Mouse (Mus musculus) 3T3-L1 (cell line): ENCODE data around the gene Ctsd.

Source experiments
- DNase-seq: peaks from one replicate; pipeline ENCODE4 v3.0.0-alpha.2; 2015; ENCODE audit warnings: low read depth, low spot score

Ctsd gene

GRCm38 (mm10) chr7:142400112-142400749 lies 12.4 kb upstream of the Ctsd start:
- no peak for DNase-seq

GRCm38 (mm10) chr7:142399250-142399649 lies 11.4 kb upstream of the Ctsd start:
- no peak for DNase-seq

GRCm38 (mm10) chr7:142398052-142398451 lies 10.2 kb upstream of the Ctsd start:
- peak; percentile 32 for DNase-seq

DNA sequence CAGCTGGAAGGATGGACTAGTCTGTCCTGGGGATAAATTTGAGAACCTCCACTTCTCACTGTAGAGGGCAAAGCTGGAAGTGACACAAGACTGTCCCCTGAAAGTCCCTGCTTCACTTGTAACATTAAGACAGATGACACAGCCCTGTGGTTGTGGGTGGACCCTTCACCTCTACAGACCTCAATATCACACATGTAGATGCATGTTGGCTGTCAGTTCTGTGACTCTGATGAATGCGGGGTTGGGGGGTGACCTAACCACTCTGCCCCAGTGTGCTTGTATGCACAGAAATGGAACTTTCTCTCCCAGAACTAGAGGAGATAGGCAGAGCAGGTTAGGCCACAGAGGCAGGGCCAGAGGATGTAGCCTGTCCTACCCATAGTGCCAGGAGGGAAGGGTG lies 8.8 kb upstream of the Ctsd start:
- no peak for DNase-seq

- no peak for DNase-seq
Measured at GRCm38 (mm10) chr7:142395472-142395871, 7.6 kb upstream of the Ctsd start.

DNA sequence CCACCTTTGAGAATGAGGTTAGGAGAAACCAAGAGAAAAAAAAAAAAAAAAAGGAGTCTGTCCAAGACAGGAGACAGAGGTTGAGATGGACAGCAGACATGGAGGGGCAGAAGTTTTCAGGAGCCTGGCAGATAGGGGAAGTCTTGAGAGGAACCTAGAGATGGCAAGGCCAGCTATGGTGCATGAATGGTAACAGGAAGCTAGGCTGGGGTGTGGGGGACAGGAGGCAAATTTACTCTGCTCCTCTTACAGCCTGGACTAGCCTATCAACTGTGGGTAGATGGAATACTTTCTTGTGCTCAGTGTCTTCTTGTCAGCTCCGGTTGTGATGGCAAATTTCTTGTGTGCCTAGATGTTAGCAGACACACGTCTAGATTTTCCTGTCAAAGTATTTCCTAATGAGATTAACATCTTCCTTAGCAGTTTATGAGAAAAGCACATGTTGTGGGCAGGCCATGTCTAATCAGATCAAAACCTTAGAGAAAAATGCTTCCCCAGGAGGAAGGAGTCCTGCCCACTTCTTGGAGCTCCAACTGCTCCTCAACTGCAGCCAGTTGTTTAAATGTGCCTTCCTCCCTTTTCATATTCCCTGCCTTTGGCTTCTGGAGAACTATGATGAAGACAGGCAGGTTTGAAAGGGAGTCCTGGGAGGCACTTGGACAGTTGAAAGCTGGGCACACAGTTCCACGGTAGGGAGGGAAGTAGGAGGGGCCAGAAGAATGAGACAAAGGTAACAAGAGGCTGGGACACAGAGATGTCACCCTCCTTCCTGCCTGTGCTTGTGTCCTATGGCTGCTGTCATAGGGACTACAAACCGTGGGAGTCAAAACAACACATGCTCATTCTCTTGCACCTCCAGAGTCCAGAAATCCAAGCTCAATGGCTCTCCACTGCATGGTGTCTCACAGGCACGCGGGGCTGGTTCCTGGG lies 6.7 kb upstream of the Ctsd start:
- no peak for DNase-seq

DNA sequence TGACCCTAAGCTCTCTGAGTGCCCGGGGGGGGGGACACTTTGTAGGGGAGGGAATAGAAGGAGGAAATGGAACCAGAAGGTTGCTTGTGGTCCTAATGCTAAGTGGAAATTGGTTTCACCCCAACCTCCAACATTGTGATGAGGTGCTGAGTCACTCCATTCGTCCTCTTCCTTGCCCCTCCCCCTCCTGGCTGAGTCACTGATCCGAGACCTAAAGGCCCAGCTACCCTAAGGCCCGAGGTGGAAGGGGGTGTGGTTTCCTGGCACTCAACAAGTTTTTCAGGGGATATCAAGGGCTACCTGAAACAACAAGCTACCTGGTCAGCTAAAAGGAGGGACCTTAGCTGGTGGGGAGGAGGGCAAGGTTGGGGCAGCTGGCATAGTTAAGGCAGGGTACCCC lies 5.4 kb upstream of the Ctsd start:
- peak; percentile 91 for DNase-seq

DNA sequence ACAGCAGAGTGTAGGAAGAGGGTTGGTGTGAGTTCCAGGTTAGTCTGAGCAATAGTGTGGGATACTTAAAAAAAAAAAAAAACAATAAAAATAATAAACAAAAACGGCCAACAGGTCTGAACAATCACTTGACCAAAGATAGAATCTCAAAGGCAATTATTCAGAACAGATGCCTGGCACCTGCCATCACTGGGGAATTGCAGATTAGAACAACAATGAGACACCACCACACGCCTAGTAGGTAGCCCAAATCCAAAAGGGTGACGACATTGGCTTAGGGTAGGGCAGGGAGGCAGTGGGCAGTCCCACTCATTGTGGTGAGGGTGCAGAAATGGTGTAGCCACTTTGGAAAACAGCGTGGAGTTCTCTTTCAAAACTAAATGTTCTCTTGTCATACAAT lies 3.8 kb upstream of the Ctsd start:
- no peak for DNase-seq

DNA sequence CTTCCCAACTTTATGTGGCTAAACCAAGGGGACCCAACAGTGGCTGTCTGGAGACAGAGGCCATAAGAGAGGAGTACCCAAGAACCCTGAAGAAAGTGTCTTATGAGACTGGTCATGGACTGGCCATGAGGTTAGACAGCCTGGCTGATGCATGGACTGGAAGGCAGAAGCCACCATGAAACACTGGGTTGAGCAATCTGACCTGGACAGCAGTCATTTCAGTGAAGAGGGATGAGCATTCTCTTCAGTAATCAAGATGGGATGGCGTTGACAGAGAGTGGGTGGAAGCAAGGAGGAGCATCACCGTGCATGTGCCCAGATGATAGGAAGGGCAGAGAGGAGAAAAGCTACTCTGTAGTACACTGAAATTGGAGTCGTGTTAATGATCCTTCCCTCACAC lies 3.3 kb upstream of the Ctsd start:
- peak; percentile 31 for DNase-seq

DNA sequence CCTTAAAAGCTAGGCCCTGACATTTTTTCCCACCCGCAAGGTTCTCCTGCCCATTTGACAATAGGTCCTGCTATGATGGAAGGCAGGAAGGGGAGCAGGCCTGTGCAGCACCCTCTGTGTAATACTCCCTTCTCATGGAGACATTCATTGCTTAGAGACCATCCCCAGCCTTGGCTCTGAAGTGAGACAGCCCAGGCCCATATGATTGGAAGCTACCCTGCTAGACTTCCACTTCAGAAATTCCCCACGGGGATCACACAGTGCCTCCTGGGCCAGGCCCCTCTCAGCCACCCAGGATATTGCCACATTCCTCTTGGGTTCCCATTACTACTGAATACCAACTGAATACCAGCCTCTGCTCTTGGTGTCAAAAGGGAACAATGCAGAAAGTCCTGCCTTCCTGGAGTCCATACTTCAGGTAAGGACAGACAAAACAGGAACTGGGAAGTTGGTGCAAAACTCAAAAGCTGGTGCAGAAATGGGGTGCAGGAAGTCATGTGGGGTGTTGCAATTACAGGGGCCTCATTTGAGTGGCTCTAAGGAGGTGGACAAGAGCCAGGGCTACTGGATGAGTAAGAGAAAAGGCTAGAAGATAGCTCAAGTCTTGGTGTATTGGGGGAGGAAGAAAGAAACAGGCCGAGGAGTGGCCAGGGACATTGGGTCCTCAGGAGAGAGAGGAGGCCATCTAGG lies 2.3 kb upstream of the Ctsd start:
- no peak for DNase-seq

- DNase-seq = no peak
Measured at GRCm38 (mm10) chr7:142388740-142389139, 902 bp upstream of the Ctsd start.

GRCm38 (mm10) chr7:142388198-142388597 lies 360 bp upstream of the Ctsd start:
- DNase-seq = no peak

- DNase-seq = peak; percentile 29
Measured at GRCm38 (mm10) chr7:142386621-142387201, 1.1 kb downstream of the Ctsd start.

DNA sequence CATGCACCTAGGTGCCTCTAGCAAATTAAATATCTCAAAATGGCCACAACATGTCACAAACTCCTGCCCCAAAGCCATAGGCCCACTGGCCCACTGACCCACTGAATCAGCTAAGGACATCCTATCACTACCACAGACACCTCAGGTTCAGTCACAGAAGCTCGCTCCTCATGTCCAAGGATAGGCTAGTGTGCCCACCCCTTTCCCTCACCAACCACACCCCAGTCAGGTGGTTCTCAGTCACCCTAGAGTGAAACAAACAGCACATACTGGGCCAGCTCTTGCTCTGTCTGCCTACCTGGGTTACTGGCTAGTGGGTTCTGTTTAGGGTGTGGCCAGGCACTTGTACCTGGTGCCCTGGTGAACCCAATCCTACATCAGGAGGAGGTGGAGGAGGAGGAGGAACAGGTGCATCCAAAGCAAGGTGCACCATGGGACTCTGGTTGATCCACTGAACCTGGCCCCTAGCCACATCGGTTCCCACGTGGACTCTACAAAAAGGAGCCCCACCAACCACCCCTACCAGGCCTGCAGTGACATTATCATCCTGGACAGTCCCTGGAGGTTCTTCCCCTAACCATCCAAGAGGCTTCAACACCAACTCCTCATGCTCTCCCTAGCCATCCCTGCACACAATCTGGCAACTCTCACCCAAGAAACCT lies 2.0 kb downstream of the Ctsd start:
- no peak for DNase-seq

DNA sequence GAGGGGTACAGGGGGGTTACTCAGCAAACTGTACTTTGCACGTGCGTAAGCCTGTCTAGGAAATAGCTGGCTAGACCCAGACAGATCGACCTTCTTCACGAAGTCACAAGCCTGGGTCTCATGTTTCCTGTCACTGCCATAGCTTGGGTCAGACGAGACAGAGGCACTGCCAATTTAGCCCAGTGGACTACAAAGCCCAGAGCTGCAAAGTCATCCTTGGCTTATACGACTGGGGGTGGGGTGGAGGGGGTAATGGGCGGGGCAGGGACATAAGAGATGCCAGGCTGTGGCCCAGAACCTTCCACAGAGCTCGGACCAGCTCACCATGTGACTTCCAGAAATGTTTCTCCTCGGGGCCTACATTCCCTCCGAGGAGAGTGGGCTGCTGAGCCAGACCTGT lies 3.5 kb downstream of the Ctsd start:
- DNase-seq = no peak

- DNase-seq = no peak
Measured at GRCm38 (mm10) chr7:142382567-142382966, 5.3 kb downstream of the Ctsd start, which contains the start of gene Gm49369. Gene Gm49369 (minus strand): TSS chr7:142382667.

GRCm38 (mm10) chr7:142381175-142381574 lies 6.7 kb downstream of the Ctsd start:
- no peak for DNase-seq

- no peak for DNase-seq
Measured at GRCm38 (mm10) chr7:142379186-142379585, 8.7 kb downstream of the Ctsd start.

DNA sequence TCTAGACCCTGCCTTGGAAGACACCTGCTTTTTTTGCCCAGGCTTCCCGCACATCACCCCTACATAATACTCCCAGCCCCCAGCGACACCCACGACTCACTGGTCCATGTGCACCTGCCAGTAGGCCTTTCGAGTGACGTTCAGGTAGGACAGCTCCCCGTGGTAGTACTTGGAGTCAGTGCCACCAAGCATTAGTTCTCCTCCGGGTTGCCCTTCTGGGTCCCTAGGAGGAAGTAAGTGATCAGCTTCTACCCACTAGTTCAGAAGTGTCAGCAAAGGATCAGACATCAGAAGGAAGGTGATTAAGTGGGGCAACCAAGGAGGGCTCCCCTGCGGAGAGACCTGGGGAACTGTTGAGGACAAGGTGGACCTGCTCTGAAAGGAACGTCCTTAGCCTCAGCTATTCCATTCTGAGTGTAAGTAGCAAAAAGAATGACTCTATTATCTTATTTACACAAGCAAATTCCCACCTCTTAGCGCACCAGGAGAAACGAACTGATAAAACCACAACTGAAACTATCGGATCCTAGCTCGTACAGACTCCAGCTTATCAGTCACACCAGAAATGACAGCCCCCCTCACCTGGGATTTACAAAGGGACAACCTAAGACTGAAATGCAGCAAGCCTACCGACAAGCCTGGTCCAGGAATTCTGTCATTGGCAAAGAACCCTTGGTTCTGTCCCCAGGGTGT lies 10.5 kb downstream of the Ctsd start:
- DNase-seq = no peak

DNA sequence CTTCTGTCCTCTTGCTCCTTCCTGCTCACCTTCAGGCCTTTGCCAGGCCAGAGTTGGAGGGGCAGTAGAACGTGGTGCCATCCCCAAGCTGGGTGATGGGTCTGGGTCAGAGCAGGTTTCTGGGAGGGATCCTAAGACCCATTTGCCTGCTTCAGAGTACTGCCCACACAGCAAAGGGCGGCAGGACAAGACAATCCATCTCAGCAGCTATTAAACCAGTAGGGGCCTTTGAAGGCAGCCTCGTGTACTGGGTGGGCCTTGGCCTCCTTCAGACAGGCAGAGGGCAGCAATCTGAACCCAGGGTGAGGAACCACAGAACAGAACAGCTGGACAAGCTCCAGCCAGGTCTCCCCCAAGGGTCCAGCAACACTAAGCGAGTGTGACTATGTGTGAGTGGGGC lies 11.7 kb downstream of the Ctsd start:
- no peak for DNase-seq

- peak; percentile 87 for DNase-seq
Measured at GRCm38 (mm10) chr7:142375261-142375724, 12.5 kb downstream of the Ctsd start.
